Mouse (Mus musculus) G1E (cell line): Measurements from ENCODE around the gene H2-DMa.

ENCODE experiments used
- CTCF ChIP-seq: IDR thresholded peaks from 2 replicates; pipeline ENCODE4 v1.5.1; 2012; ENCODE audit warnings: low read depth, low read length, inconsistent platforms, mixed read lengths
- TAL1 ChIP-seq: conservative IDR thresholded peaks from 2 replicates; pipeline ENCODE4 v1.6.1; 2012; ENCODE audit warnings: low read depth, low read length, inconsistent platforms, mixed read lengths

- TF ChIP-seq CTCF = no peak
- no peak for TF ChIP-seq TAL1
Measured at GRCm38 (mm10) chr17:34078148-34078547, 41.2 kb upstream of the H2-DMa start.
